Mouse (Mus musculus): ENCODE data around the gene Zg16.

Gene Zg16

GRCm38 (mm10) chr7:127070871-127071413 is 16.2 kb downstream of the Zg16 start:
- no peak for DNase-seq (ENCODE audit: low spot score)

DNA sequence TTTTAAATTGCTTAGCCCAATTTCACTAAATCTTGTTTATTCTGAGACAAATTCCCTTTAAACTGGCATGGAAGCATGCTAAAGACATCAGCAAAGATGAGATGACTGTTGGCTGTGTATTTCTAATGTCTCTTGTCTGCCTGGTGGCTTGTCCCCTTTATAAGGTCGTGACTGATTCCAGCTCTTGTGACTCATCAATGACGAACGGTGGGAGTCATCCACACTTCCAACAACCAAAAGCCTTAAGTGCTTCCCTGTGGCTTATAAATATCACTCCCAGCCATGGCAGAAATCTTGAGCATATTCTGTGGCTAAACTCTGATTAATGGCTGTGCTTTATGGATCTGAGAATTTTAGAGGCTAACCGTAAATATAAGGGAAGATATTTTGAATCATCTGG is 20.8 kb downstream of the Zg16 start:
- DNase-seq (ENCODE audit: low spot score): no peak

- no peak for DNase-seq (ENCODE audit: low spot score)
Observed at GRCm38 (mm10) chr7:127065538-127065937, 21.6 kb downstream of the Zg16 start.

DNA sequence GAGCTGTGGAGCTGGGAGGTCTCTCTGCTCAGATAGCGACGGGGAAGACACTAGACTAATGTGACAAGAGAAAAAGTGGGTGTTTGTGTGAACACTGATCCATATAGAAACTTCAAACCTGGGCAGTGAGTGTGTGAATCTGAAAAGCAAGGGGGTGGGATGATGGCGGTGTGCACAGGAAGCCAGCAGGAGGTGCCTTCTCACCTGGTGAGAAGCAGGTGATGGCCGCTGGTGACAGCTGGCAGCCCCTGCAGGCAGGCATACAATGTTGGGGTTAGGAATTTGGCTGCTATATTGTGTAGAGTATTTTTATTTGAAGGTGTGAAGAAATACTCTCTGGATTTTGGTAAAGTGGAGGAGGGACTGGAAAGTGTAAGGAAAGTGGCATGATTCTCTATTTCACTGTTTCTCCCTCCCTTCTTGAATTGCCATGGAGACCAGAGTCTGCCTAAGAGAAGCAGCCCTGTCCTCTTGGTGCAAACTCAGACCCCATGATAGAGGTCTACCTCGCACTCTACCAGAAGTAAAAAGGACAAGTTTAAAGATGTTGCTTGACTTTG is 32.0 kb downstream of the Zg16 start:
- no peak for DNase-seq (ENCODE audit: low spot score)

- peak; percentile 92 for DNase-seq (ENCODE audit: low spot score)
Observed at GRCm38 (mm10) chr7:127041851-127042672, 45.1 kb downstream of the Zg16 start, which contains the start of gene Kif22. Kif22 (minus strand) TSS chr7:127042471.

- DNase-seq (ENCODE audit: low spot score): no peak
Observed at GRCm38 (mm10) chr7:127031244-127031643, 55.9 kb downstream of the Zg16 start.

GRCm38 (mm10) chr7:127030172-127030571 is 57.0 kb downstream of the Zg16 start:
- DNase-seq (ENCODE audit: low spot score): no peak

GRCm38 (mm10) chr7:127027885-127028284 is 59.2 kb downstream of the Zg16 start:
- no peak for DNase-seq (ENCODE audit: low spot score)

- DNase-seq (ENCODE audit: low spot score): peak; percentile 99
Observed at GRCm38 (mm10) chr7:127026984-127027726, 60.0 kb downstream of the Zg16 start, which contains the start of gene Maz. Maz (minus strand) TSS chr7:127027037.

GRCm38 (mm10) chr7:127026616-127026983 is 60.5 kb downstream of the Zg16 start:
- peak; percentile 61 for DNase-seq (ENCODE audit: low spot score)

DNA sequence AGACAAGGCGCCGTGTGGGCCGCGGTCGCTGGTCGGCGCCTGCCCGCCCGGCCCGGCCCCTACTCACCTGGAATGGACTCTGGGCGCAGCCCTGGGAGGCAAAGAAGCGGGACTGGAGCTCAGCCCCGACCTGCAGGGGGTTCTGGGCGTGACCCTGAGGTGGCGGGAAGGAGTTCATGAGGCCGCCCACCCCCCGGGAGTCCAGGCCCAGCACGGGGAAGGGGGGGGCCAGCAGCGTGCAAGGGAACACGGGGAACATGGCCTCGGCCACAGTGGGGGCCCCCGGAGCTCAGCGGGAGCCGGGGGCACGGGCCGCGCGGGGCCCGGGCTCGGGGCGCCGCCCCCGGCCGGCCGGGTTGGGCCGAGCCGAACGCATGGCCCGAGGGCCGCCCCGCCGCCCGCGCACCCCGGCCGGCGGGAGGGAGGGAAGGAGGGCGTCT is 60.9 kb downstream of the Zg16 start:
- DNase-seq (ENCODE audit: low spot score): no peak

DNA sequence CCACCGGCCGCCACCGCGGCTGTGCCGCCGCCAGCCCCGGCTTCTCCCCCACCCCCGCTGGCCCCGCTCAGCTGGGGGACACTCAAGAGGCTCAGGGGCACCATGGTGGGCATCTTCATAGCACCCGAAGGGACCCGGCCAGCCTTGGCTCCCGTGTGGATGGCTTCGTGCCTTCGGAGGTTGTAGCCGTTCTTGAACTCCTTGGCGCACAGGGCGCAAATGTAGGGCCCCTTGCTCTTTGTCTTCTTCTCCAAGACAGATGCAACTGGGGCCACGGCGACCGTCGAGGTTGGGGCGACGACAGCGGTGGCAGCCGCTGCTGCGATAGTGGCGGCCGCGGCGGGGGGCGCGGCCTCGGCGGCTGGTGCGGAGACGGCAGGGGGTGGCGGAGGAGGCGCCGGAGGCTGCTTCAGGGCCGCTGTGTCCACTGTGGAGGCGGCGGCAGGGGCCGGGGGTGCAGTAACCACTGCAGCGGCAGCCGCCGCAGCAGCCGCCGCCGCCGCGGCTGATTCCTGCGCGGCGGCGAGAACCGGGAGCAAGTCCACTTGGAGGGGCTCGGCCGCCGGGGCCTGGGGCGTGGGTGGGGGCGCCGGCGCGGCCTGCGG is 61.5 kb downstream of the Zg16 start:
- no peak for DNase-seq (ENCODE audit: low spot score)

- peak; percentile 62 for DNase-seq (ENCODE audit: low spot score)
Observed at GRCm38 (mm10) chr7:127024755-127025555, 62.2 kb downstream of the Zg16 start.

DNA sequence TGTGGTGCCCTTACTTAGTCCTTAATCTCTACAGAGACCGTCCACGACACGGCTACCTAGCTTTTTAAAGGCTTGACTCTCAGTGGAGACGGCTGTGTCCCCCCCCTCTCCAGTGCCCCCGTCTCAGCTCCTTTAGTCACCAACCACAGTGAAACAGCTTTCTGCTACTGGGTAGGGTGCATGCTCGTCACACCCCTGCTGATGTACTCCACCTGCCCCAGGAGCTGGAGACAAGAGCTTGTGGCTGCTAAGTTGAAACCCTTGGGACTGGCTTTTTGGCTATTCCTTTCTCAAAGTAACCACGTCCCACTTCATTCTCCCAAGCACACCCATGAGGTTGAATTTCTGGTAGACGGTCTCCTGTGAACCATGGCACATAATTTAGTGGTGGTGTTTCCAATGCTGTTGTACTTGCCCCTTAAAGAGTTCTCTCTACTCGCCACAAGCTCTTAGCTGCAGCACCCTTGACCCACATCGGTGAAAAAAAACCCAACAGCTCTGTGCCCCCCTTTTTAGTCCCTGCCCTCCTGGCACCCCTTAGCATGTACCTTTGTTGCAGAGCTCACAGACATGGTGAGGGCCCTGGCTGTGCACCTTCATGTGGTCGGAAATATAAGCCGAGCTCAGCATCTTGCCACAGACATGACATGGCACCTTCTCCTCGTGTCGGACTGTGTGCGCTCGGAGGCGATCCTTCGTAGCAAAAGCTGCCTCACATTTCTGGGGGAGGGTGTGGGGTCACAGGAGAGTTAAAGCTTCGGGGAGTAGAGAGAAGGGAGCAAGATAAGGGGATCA is 63.0 kb downstream of the Zg16 start:
- no peak for DNase-seq (ENCODE audit: low spot score)

GRCm38 (mm10) chr7:127023272-127023691 is 63.8 kb downstream of the Zg16 start:
- no peak for DNase-seq (ENCODE audit: low spot score)

DNA sequence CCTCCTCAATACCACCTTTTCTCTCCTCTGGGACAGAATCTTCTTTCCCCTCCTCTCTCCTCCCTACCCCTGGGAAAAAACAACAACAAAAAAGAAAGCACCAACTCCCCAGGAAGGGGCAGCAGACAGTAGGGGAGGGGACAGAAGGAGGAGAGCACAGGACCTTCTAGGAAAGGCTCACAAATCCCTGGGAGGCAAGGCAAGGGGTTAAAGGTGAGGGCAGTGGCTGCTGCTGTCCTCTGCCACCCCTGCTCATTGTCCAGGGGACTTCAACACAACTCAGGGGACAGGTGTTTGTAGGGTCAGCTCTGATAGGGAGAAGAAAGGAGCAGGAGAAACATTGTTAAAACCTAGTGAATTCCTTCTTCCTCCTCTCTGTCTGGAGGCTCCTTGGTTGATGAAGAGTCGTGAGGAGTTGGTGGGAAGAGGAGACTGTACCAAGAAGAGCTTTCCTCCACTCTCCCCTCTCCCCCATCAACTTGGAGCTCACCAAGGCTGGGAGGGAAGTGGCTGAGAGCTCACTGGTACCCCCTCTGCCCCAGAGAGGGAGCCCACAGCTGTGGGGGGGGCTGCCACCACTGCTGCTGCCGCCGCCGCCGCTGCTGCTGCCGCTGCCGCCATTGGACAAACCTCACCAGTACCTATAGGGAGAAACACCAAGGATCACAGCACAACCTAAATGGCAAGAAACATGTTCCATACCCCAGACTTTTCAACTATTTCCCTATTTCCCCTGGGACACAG is 64.4 kb downstream of the Zg16 start:
- no peak for DNase-seq (ENCODE audit: low spot score)

GRCm38 (mm10) chr7:127021563-127022527 is 65.3 kb downstream of the Zg16 start:
- DNase-seq (ENCODE audit: low spot score): no peak

DNA sequence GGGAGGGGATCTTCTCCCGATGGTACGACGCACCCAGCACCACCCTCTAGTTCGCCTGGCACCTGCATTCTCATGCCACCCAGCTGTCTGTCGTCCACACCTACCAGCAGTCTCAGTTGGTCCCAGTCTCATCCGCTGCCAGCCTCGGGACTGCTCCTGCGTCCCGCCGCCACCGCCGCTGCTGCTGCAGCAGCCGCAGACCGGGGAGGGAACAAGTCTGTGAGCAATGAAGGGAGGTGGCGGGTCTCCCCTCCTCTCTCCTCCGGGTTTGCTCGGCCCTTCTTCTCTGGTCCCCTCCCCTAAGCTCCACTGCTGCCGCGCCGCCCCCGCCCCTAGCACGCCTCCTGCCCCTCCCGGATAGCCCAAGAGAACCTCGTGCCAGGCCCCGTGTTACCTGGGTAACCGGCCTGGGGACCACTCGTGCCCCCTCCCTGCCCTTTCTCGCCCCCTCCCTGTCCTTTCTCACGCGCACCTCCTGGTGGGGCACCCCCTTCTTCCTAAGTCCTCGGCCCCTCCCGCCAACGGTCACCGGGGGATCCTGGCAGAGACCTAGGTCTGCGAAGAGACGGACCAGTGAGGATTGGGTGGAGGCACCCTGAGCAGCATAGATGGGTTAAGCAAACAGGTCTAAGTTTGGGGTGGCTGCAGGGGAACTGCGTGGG is 66.1 kb downstream of the Zg16 start, which contains the start of the genes Gm42742 and Prrt2:
Gene Gm42742 (minus strand): TSS at position 197 of the 662 bp plus-strand sequence.
Gene Prrt2 (minus strand): TSS at position 311 of the 662 bp plus-strand sequence.
- DNase-seq (ENCODE audit: low spot score): peak; percentile 55
